Mouse (Mus musculus): ENCODE measurements around the gene Rapgef4.
A peak's percentile ranks its signal among the peaks of the same experiment; 100 is the strongest.
"Not testable (repeated sequence)": the region's sequence is repeated elsewhere in the genome, so short reads cannot be mapped to it uniquely, and the experiment has no call there.

The Rapgef4 gene

DNA sequence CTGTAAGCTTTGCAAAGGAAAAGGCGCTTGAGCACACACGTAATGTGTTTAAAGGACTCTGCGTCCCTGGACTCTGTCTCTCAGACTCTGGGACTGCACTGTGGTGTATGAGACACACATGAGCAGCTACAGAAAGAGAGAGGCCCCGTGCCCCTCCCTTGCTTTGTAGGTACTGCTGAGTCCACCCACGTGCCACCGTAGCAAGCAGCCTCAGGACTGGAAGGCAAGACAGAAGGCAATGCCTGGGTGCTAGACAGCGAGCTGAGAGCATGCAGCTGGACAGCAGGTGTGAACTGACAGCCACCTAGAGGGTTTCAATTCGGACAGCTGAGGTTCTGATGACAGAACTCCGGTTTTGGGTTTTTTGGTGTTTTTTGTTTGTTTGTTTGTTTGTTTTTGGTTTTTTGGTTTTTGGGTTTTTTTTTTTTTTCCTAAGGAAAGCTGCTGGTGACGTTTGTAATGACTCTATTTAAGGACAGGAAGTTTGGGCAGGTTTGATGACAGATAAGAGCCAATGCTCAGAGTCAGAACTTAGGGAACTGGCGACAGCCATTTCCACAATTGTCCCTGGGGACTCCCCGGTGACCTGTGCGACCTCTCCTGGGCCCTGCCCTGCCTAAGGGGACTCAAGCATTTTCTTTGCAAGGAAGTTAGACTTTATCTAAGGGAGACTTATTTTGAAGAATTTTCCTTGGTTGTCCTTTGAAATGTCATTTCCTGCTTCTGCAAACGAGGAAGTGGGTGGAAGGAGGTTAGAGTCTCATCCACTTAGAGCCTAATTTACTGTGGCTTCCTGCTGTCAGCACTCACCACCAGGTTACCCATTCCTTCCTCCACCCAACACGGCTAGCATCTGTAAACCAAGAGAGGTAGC lies 136.3 kb downstream of the Rapgef4 start:
- peak; percentile 74 for DNase-seq (ENCODE audit: low read depth, low spot score)

GRCm38 (mm10) chr2:72120211-72120610 lies 139.2 kb downstream of the Rapgef4 start:
- no peak for DNase-seq (ENCODE audit: low read depth, low spot score)

GRCm38 (mm10) chr2:72122410-72123223 lies 141.6 kb downstream of the Rapgef4 start:
- no peak for DNase-seq (ENCODE audit: low read depth, low spot score)

DNA sequence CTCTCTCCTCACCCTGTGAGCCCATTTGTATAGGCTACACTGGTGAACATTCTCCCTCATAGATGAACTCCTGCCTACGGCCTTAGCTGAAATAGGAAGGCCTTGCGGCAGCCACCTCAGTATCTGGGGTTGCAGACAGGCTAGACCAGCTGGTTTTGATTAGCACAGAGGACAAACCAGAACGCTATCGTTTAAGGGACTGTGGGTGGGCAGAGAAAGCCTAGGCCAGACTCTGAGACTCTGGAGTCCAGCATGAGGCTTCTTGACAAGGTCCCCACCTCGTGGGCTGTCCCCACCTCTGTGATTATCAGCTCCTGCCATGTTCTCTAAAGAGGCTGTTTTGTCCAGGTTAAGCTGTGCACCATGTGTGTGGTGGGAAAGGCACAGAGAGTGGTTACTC lies 142.8 kb downstream of the Rapgef4 start:
- no peak for DNase-seq (ENCODE audit: low read depth, low spot score)

GRCm38 (mm10) chr2:72125786-72126185 lies 144.7 kb downstream of the Rapgef4 start:
- DNase-seq (ENCODE audit: low read depth, low spot score): peak; percentile 37

DNA sequence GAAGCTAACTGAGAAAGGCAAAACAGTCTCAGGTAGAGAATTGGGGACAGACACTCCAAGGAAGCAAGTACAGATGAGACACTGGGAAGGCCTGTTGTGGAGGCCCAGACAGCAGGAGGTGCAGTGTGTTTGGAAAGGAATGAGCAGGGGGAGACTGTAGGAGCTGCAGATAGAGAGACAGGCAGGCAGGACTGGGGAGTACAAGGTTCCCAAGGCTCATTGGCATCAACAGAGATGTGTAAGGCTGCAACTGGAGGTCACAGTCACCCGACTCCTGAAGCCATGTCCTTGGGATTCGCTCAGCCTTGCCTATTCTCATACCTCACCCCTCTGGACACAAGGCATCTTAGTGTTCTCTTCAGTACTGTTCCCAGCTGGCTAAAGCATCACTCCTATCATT lies 145.4 kb downstream of the Rapgef4 start:
- DNase-seq (ENCODE audit: low read depth, low spot score): no peak

DNA sequence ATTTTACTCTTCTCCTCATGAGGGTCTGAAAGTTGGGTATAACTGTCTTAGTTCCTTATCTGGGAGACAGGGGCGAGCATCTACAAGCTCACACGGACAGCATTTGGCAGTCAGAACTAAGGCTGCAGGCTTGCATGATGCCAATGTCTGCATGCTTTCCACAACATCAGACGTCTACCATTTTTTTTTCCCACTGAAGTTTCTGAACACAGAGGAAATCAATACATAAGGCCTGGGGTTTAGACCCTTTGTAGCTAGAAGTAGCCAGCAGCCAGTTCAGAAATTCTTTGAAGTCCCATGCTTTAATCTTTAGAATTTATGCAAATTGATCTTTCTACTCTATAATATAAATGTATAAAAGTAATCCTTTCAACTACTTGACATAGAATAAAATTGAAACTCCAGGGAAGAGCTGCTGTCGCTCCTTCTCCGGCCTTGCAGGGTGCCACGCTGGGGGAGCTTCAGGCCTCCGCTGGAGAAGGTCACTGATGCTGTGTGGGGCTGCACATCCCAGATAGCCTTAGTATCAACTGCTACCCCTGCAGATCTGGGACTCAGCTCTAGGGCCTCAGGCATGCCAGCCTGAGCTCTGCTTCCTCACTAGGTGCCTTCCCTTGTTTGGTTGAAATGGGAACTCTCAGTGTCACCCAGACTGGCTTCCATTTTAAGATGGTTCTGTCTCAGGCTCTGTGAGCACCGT lies 148.7 kb downstream of the Rapgef4 start:
- no peak for DNase-seq (ENCODE audit: low read depth, low spot score)

DNA sequence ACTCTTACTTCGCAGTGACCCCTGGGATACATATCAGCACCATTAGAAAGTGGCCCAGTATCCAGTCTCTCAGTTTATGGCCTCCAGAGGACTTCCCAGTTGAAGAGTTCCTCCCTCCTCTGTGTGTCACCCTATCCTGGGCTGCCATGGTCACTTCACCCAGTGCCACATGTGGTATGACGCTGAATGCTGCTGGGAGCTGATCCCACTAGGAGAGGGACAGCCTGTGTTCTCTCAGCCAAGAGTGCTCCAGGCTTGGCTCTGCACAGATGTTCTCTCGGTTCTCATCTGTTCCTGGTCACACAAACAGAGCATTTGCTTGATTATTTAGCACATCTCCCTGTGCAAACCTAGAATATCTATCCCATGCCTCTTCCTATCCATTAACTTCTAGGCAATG lies 151.2 kb downstream of the Rapgef4 start:
- DNase-seq (ENCODE audit: low read depth, low spot score): no peak

GRCm38 (mm10) chr2:72136045-72136444 lies 155.0 kb downstream of the Rapgef4 start:
- DNase-seq (ENCODE audit: low read depth, low spot score): peak; percentile 55

DNA sequence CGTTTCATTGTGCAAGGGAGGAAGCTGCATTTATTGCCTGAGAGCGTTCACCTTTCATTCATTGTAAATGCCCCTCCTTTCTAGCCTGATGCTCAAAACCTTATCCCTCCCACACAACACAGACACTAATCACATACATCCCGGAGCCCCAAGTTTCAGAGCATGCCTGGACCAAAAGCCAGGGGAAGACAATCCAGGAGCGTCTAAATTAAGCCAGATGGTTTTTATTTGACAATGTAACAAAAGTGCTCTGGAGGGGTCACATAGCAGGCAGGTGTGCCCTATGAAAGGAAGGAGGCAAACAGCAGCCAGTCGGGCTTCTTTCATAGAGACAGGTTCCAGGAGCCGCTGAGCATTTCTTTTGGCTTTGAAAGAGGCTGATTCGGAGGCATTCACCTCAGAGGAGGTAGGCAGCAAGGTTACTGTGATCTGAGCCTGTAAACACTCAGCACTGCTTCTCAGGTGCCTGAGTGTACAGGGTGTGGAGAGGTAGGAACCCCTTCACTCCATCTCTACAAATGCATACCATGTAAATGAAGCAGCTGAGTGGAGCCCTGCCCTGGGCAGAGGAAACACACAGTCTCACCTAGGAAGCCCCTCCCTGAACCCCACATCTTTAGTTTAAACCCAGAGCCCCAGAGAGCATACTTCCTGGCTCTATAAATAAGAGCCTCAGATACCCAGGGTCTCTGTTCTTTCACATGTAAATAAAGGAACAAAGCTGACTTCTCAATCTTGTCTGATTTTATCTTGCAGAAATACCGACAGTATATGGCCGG lies 155.6 kb downstream of the Rapgef4 start:
- DNase-seq (ENCODE audit: low read depth, low spot score): no peak

DNA sequence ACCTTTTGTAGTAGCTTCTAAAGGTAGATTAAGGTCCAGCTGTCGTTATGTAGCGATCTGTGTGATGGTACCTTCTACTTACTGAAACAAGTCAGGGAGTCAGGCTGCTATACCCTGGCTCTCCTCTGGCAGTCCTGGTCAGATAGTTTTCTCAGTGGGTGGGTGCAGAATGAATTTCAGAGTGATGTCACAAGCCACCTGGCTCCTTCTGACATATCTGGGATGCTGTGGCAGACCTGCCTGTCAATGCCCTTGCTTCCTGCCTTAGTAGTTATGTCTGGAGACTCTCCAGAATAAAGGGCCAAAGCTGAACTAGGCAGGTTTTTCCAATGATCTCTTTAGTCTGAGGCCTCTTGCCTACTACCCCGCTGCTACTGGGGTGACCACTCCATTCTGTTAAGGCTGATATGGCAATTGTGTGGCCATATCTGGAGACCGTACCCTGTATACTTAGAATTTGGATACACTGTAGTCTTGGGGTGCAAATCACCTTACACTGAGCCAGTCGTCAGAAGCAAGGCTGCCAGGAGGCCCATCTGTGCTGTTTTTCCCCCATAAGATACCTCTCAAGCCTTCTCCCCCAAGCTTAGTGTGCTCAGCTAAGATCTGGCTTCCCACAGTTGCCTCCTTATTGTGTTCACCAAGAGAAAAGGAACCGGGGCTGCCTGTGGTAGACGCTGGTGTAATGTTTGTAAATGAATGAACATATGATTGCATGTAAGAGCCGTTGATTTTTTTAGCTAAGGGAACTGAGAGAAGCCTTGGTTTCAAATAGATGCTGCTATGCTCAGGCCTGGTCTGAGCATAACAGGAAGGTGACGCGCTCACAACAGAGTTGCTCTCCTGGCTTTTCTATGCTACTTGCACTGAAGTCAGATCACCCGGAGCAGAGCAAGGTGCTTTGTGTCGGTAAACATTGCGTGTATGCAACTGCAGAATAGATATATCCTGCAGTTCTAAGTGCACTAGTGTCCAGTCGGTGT lies 159.1 kb downstream of the Rapgef4 start:
- peak; percentile 83 for DNase-seq (ENCODE audit: low read depth, low spot score)

DNA sequence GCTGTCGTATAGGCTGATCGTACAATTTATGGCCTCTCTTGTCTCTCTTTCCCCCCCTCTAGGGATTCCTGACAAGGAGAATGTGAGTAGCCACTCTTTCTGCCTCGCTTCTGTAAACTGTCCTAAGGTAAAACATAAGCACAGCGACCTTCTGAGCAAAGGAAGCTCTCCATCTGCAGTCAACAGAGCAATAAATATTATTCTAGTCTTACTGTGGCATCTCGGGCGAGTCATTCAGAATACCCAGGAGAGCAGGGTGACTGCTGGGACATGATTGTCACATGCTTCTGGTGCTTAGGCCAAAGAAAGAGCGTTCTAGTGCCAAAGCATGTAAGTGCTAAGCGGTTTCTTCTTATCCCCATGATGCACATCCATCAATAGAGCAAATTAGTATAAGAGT lies 160.1 kb downstream of the Rapgef4 start:
- DNase-seq (ENCODE audit: low read depth, low spot score): no peak

- not testable (repeated sequence) for DNase-seq (ENCODE audit: low read depth, low spot score)
Measured at GRCm38 (mm10) chr2:72141732-72142131, 160.7 kb downstream of the Rapgef4 start.

- no peak for DNase-seq (ENCODE audit: low read depth, low spot score)
Measured at GRCm38 (mm10) chr2:72143413-72143812, 162.4 kb downstream of the Rapgef4 start.

DNA sequence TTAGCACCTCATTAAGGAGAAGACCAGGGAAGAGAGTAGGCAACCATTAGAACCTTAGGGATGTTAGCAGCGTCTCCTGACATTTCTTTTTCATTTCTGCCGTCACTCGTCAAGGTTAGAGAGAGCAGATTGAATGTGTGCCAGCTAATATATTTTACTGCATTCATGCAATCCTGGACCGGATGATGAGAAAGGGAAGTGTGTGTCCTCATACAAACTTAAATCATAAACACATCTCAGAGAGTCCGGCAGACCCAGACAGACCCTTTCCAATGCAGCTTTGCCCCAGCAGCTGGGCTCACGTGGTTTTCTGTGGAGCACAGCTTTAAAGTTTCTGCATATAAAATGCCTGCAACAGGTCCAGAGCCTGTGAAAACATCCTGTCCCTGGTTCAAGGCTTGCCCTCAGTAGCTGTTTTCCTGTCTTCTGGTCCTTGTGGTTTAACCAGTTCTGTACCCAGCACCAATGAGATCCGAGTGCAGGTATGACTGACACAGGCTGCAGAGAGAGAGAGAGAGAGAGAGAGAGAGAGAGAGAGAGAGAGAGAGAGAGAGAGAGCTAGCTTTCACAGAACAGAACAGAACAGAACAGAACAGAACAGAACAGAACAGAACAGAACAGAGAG lies 163.6 kb downstream of the Rapgef4 start:
- DNase-seq (ENCODE audit: low read depth, low spot score): no peak

GRCm38 (mm10) chr2:72145281-72145875 lies 164.3 kb downstream of the Rapgef4 start:
- no peak for DNase-seq (ENCODE audit: low read depth, low spot score)

- no peak for DNase-seq (ENCODE audit: low read depth, low spot score)
Measured at GRCm38 (mm10) chr2:72146061-72146460, 165.0 kb downstream of the Rapgef4 start.

- DNase-seq (ENCODE audit: low read depth, low spot score): no peak
Measured at GRCm38 (mm10) chr2:72147246-72147645, 166.2 kb downstream of the Rapgef4 start.

DNA sequence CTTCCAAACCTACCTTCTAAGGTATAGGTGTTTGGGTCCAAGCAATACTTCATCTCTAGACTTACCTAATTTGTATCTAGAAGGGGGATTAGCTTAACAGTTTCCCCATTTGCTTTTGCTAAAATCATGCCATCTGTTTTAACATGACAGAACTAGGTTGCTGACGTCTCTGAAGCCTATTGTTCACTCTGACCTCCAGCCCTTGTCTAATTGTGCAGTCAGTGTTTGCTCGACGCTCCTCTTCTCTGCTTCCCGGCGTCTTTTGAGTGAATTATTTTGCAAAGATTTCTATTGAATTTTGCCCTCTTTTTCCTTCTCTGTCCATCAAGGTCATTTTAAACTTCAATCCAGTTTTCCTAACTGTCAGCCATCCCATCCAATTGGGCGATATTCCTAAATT lies 166.7 kb downstream of the Rapgef4 start:
- DNase-seq (ENCODE audit: low read depth, low spot score): no peak
